Mouse (Mus musculus) testis, postnatal 10 days (tissue): ENCODE data around the gene 1500015O10Rik.

ENCODE experiments used
- DNase-seq: peaks from one replicate; pipeline ENCODE4 v3.0.0; 2021; ENCODE audit warnings: low spot score

The 1500015O10Rik gene

GRCm38 (mm10) chr1:43730491-43730924 lies at the start of gene 1500015O10Rik:
1500015O10Rik (plus strand) TSS chr1:43730602.
- DNase-seq: peak; percentile 80

DNA sequence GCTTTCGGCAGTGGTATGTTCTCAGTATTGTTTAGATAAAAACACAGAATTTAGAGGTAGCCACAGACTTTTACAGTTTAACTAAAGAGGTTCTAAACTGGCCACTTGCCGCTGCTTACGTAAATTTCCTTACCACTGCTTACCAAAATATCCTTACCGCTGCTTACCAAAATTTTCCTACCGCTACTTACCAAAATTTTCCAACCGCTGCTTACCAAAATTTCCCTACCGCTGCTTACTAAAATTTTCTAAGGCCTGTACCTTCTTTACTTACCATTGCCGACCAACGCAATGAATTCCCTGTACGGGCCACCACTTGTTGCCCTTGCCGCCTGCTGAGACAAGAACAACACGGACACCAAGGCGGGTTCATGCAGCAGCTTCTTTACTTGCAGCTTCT lies 40.4 kb upstream of the 1500015O10Rik start:
- DNase-seq: no peak

- DNase-seq: no peak
These were observed 39.9 kb upstream of the 1500015O10Rik start for GRCm38 (mm10) chr1:43690507-43690906.

- no peak for DNase-seq
These were observed 36.3 kb upstream of the 1500015O10Rik start for GRCm38 (mm10) chr1:43694076-43694475.

GRCm38 (mm10) chr1:43694851-43695545 lies 35.4 kb upstream of the 1500015O10Rik start:
- peak; percentile 80 for DNase-seq

- DNase-seq: no peak
These were observed 31.8 kb upstream of the 1500015O10Rik start for GRCm38 (mm10) chr1:43698577-43699000.

DNA sequence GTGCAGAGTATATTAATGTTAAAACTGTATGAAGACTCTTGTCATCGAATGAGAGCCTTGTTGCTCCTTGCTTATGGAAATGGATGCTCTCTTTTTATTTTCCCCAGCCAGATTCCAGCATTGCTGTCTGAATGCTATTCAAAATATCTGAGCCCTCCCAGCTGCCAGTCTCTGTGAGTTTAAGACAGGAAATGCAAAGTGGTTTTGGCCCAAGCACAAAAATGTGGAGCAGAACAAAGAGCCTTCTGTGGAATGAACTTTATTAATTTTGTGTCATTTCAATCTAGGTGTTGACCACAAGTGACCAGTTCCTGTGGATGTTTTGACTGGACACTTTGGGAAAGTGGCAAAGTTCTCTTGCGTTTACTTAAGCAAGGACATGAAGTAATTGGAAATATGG lies 15.6 kb upstream of the 1500015O10Rik start:
- DNase-seq: no peak

- DNase-seq: no peak
These were observed 12.4 kb upstream of the 1500015O10Rik start for GRCm38 (mm10) chr1:43717967-43718366.

DNA sequence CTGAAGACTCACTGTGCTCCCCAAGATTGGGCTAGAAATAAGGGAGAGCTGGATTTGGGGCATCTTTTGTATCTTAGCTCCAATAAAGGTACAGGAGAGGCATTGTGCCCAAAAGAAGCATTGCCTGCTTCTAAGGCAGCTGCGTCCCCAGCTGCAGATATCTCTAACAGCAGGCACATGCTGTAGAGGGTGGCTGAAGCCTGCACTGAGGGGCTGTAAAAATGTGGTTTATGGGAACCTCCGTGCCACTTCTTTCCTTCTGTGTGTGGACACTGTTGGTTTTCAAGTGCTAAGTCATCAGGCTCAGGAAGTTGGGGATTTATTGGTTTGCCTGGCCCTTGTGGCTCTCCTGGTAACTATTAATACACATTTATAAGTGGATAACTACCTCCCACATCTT lies 11.6 kb upstream of the 1500015O10Rik start:
- no peak for DNase-seq

DNA sequence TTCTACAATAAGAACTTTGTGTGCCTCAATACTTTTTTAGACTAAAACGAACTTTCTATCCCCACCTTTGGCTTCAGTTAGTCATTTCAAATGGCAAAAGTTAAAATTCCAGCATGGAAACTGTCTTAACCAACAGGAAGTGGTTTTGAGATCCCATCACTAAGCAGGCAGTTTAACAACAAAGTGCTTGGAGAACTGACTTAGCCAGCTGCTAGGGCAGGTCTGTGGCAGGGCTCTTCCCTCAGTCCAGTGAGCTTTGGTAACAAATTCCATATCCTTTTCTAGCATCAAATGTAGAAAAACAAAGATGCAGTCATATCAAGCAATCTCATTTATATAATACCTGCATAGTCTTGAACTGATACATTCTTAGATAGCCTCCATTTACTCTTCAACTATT lies 7.9 kb upstream of the 1500015O10Rik start:
- DNase-seq: no peak

- no peak for DNase-seq
These were observed 1.7 kb downstream of the 1500015O10Rik start for GRCm38 (mm10) chr1:43732100-43732499.

DNA sequence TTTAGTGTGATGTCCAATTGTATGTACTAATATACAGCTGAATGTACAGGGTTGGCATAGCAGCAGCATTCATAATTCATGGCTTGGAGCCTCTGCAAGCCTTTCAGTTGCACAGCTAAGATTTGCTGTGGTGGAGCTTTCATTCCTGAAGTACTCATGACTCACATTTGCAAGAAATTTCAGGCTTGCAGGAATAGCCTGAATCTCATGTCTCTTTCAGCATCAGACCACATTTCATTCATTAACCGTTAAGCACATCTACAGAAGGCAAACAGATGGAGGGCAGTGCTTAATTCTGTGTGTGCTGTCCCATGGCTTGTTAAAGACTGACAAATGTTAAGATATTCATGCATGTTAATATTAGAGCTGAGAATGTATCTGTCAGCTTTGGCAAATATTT lies 2.3 kb downstream of the 1500015O10Rik start:
- DNase-seq: no peak

GRCm38 (mm10) chr1:43737812-43738518 lies 7.6 kb downstream of the 1500015O10Rik start:
- peak; percentile 81 for DNase-seq

DNA sequence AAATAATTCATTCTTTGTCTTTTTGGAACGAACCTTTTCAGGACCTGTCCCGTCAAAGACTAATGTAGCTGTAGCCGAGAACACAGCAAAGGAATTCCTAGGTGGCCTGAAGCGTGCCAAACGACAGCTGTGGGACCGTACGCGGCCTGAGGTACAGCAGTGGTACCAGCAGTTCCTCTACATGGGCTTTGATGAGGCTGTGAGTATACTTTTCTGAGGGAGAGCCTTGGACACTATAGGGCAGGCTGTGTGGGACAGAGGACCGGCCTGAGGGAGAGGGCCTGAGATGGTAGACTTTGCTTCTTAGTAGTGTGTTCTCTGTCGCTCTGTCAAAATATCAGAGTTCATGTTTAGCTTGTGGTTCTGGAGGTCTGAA lies 8.1 kb downstream of the 1500015O10Rik start:
- no peak for DNase-seq

- no peak for DNase-seq
These were observed 24.3 kb downstream of the 1500015O10Rik start for GRCm38 (mm10) chr1:43754448-43755312.

- DNase-seq: no peak
These were observed 29.7 kb downstream of the 1500015O10Rik start for GRCm38 (mm10) chr1:43760085-43760484.

- no peak for DNase-seq
These were observed 34.1 kb downstream of the 1500015O10Rik start for GRCm38 (mm10) chr1:43764481-43764880.

DNA sequence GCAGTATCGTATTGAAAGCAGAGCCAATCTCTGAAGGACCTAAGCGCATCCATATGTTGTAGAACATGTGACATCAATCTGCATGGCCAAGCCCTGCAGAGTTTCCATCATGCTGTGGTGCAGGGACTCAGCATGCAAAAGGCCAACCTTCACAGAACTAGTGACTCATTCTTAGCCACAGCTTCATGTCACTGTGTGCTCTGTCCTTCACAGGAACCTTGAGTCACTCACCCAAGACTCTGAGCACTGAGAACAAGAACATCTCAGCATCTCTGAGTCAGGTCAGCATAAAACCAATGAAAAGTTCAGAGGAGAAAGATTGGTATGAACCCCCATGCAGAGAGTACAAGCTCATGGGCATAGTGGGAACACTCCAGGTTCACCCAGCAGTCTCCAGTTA lies 35.9 kb downstream of the 1500015O10Rik start:
- DNase-seq: no peak

- no peak for DNase-seq
These were observed 38.1 kb downstream of the 1500015O10Rik start for GRCm38 (mm10) chr1:43768385-43768990.

GRCm38 (mm10) chr1:43769348-43769747 lies 38.9 kb downstream of the 1500015O10Rik start:
- no peak for DNase-seq

DNA sequence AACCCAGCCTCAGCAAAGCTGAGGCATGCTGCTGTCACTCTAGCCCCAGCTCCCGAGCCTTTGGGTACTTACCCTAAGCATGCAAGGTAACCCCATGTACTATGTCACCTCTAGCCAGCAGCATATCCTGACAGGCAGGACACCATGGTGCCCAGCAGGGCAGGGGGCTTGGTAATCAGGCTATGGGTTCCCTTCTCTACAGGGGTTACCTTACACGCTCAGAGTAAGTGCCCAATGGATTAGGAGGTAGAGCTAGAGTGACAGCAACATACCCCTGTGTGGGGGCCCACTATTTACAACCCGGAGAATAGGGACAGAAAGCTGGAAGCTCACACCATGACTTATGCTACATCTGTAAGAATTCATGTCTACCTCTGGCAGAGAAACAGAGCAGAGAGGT lies 39.6 kb downstream of the 1500015O10Rik start:
- DNase-seq: no peak

DNA sequence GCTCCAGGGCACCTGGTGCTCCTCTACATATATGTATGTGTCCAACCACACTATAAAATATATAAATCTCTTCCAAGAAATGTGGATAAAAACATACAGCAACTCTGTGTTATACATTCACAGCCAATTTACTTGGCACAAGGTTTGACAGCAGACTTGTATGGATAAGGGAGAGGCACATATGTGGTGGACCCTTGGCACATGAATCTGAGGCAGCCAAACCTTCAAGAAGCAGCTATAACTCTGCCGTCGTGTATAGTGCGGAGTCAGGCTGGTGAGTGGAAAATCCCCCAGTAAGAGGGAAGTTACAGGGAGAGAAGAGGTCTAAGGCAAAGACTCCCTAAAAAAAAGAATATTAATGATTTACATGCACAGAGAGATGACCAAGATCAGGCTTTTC lies 42.3 kb downstream of the 1500015O10Rik start:
- no peak for DNase-seq
